Mouse (Mus musculus) neutrophil, adult 5-6 weeks (primary cell): ENCODE measurements around the gene Cenpu. TPM values are rescaled to one million over a fixed set of nuclear protein-coding genes. Genes with fewer than 3 reads are reported as not detected.

Source experiments
- ATAC-seq: fragments of 151-379, 151-347 bp; 2 replicates; pipeline ENCODE4 v1.8.0; 2017; ENCODE audit warnings: mild to moderate bottlenecking, moderate TSS enrichment; ENCODE audit not compliant: insufficient number of reproducible peaks, poor library complexity, low FRiP score, severe bottlenecking; ENCODE audit errors: extremely low read depth
- total RNA-seq: library from RNA; stranded (forward); fragments of 200-1000 nt; gene quantifications from 2 replicates; pipeline ENCODE4 v1.2.3, GENCODE M21; 2017

Gene Cenpu
- 5.9 and 10.5 TPM in 2 replicates for total RNA-seq

DNA sequence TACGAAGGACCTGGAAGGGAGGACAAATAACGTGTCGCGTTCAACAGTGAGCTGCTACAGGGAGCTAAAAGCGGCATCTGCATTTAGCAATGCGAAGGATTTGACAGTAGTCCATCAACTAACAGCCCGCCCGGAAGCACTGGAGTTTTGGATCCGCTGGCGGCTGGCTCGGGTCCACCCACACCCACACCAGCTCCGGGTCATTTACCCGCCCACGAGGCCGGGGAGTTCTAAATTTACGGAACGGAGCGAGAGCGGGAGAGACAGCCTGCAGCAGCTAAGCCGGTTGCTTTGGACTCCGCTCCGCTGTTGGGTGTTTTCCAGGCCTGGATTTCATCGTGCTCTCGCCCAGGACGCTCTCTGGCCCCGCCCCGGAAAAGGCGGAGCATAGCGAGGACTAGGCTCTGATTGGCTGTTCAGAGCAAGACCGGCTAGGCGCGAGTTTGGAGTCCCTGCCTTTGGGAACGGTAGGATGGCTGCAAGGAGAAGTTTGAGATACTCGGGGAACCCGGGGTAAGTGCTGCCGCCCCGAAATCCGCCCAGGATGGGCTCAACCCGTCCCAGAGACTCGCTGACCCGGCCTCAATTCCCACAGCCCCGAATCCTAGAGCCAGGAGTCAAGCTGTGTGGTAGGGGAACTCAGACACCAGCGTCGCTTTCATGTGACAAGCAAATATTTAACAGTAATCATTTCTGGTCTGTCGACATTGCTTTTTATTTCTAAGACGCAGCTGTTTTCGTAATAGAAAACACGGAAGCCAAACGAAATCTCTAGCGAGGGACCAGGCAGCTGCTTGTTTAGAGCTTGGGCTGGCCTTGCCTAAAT is at the start of gene Cenpu:
Cenpu (plus strand) TSS at position 414 of the 826 bp plus-strand sequence.
- ATAC-seq, result peak; percentile 94

DNA sequence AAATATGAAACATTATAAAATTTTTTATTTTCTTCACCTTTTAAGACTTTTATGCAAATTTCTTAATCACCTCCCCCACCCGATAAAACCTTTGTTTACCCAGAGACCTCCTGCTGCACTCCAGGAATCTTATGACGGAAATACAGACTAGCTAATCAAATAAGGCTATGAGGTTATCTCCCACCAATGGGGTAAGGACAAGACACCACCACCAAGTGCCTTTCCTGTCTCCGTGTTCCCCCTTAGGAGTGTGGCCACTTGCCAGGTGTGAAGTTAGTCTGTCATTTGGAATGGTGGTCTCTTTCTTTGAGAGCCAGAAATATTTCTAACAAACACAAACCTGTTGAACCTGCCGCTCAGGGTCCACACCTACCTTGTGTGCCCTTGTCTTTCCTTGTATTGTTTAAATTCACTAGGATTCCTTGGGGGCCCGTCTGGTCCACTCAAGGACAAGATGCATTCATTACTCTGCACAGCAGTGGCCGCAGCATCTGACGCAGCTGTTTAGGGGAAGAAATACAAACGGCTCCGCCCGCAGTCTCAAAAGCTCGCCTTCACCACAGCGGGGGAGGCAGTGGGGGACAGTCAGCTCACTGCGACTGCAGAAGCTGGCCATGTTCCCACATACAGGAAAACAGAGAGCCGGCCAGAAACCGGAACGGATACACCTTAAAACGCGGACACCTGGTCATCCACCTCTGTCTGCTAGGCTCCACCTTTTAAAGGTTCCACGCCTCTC is 49.3 kb upstream of the Cenpu start:
- no peak for ATAC-seq

DNA sequence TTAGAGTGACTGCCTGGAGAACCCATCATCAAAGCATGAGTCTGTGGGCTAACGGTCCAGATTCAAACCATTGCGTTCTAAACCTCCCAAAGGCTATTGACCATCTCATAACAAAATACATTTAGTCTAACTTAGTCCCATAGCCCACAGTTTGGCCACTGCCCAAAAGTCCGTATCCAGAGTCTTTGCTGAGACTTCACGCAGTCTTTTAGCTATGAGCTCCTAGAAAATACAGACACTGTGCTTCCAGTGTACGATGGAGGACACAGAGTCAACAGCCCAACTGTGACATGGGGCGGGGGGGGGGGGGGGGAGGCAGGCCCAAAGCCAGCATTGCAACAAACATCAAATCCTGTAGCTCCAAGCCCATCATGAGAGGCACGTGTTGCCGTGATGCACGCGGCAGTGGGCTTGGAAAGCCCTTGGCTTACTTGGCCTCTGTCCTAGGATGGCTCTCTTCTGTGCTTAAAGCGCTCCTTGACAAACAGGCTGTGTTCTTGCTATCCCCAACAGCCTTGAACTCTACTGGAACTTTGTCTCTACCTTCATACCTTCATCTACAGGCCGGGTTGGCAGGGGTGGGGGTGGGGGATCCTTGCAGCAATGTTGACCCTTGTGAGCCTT is 48.6 kb upstream of the Cenpu start:
- ATAC-seq, result no peak

DNA sequence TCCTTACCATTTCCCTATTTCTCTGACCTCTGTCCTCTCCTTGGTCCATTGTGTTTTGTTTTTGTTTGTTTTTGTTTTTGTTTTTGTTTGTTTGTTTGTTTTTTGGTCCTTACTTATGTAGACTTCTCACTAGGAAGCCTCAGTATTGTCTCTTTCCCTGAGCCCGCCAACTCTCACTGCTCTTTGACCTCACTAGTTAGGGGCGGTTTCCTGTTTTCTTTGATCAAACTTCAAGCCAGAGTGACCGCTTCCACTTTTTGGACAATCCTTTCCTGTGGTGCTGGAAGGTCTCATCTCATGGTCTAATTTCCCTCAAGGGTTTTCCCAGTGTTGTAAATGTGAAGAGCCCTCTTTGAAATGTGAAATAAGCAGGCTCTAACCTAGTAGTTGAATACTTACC is 47.6 kb upstream of the Cenpu start:
- ATAC-seq, result no peak

DNA sequence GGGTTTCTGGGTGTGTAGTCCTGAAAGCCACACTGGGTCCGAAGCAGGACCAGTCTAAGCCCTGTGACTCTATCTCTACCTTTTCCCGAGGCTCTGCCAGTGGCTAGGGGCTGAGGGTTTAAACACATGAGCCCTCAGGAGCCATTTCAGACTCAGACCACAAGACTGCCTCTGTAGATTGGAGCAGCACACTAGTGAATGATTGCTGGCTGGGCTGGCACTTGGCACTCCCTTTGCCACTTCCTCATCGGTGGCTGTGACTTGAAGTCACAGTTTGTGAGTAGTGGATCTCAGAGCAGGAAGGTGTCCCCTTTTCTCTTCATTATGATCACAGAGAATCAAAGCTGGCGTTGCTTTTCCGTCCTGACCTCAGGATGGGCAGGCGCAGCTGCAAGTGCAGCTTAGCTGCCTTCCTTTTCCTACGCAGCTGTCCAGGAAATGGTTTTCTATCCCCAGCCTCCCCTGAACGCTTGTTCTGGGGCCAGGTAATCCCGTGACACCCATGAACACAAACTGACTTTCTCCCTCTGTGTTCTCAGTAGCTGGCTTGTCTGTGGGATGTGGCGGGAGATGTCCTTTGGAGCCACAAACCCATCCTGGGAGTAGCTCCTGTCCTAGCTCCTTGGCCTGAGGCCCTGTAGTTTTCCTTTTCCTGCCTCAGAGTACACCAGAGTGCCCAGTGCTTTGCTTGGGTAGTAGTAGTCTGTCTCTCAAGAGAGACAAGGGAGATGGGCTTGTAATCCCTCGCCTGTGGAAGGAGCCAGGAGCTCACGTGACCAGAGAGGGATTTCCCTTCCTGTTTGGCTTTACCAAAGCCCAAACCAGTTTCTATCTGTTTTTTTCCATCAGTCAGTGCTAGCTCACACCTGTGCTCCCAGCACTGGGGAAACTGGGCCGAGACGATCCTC is 43.1 kb upstream of the Cenpu start:
- peak; percentile 48; the same call in 1 of the 2 replicates for ATAC-seq

DNA sequence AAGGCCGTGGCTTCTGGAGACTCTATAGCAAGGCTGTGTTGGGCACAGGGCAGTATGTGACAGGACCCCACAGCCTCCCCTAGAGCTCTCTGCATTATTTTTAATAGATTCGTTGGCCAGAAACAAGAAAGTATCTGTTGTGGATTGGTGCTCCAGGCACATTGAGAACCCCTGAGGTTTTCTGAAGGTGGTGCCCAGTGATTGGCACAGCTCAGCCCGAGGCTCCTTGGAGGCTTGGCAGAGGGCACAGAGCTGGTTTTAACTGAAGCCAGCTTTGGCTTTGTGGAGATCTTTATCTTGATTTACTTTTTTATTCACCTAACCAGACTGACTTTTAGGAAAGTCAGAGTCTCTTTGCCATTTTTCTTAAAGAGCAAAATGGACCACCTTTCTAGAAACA is 42.4 kb upstream of the Cenpu start:
- ATAC-seq, result no peak

DNA sequence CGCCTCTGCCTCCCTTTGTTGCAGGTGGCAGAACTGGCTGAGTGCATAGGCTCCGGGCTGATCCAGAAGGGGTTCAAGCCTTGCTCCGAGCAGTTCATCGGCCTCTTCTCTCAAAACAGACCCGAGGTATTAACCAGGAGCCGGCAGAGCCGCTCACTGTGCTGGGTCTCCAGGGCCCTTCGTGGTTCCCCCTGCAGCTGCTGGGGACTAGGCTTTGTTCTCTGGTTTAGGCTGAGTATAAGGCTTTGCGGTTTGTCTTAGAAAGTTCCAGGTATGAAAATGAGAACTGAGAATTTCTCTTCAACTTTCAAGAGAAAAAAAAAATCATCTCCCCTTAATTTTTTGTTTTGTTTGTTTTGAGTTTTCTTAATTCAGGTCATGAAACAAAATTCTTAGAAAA is 40.5 kb upstream of the Cenpu start:
- peak; percentile 39; the same call in 1 of the 2 replicates for ATAC-seq

DNA sequence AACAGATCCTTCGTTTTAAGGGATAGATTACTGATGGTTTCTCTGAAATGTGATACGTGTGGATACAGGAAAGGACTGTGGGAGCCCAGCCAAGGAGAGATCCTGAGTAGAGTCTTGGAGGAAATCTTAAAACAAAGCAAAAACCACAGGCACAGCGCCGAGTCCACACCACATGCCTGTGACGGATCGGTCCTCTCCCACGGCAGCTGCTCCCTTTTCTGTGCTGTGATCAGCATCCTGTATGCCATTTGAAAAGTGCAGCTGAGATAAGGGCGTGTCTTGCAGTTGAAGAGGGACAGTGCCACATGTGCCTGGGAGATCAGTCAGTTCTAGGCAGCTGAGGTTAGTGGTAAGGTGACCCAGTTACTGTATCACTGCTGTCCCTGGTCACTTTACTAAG is 39.3 kb upstream of the Cenpu start:
- ATAC-seq, result no peak

DNA sequence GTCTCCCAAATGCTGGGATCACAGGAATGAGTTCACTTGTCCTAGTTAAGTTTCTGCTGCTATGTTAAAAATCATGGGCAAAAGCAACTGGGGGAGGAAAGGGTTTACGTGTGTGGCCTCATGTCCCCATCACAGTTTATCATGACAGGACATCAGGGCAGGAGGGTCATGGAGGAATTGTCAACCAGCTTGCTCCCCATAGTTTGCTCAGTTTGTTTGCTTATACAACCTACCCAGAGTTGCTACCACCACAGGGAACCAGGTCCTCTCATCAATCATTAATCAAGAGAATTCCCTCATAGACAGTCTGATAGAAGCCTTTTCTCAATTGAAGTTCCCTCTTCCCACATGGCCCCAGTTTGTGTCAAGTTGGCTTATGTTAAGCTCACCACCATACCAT is 37.8 kb upstream of the Cenpu start:
- ATAC-seq, result no peak

DNA sequence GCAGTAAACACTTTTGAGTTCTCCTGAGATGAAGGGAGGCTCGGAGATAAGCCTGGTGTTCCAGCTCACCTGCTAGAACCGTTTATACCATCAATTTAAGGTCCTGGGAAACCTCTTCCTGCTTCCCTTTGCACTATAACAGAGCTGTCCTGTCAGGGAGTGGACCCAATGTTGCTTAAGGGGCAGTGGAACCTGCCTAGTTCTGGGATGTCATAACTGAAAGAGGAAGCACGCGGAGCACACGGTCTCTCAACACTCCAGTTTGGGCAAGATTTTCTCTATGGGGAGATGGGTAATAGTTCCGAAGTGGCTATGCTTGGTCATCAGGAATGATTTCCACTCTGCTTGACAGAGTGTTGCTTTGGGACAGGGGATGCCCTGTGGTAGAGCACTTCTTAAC is 31.2 kb upstream of the Cenpu start:
- peak; percentile 53; the same call in 1 of the 2 replicates for ATAC-seq

DNA sequence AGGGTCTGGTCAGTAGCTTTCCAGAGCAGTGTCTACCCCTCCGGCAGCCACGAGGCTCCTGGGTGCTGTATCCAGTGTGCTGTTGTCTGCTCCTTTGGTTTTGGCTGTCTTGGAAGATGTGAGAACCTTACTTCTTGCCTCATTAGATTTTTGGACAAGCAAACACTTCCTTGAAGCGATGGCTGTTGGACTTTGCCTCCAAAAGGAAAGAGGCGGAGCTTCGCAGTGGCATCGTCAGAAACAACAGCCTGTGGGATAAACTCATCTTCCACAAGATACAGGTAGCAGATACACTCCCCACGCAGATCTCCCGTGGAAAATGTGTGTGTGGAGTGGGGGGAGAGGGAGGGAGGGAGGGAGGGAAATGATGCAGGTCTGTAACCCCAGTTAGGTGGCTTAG is 25.7 kb upstream of the Cenpu start:
- ATAC-seq, result no peak

DNA sequence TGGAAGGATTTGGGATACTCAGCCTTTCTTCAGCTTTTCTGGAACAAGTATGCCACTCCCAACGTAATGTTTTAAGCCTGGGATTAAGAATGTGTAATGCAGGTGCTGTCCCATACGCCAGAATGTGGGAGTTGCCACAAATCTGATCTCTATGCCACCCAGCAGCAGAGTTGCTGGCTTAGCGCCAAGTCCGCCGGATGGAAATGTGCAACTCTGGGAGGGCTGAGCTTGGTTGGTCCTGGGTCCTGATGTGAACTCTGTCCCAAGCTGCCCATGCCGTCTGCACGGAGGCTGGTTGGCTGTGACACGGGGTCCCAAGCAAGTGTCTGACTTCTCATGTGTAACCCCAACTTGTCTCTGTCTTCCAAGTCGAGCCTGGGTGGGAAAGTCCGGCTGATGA is 25.0 kb upstream of the Cenpu start:
- ATAC-seq, result no peak

DNA sequence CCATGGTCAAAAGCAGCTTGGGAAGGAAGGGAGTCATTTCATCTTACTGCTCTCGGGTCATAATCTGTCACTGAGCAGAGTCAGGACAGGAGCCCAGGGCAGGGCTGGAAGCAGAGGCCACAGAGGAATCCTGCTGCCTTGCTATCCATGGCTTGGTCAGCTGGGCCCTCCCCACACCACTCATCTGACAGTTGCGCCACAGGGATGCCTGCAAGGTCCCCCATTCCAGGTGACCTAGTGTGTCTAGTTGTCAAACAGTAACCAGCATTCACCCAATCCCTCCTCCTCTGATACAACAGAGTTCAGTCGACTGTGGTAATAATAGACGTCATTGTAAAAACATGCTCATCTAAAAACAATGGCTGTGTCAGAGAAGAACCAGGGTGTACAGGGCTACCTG is 22.3 kb upstream of the Cenpu start:
- no peak for ATAC-seq

DNA sequence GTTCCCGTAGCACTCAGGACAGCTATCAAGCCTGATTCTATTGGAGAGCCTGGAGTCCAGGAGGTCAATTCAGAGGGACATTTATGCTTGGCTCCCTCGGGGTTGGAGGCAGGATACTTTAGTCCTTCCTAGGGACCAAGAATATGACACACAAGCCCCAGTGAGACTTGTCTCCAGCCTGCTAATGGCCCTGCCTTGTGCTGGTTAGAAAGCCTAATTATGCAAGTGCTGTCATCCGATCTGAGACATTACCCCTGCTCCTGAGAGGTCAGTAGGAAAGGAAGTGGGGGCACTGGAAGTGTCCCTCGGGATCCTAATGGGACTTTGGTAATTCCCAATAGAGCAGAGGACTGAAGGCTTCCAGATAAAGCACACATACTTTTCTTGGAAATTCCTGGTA is 21.3 kb upstream of the Cenpu start:
- no peak for ATAC-seq

DNA sequence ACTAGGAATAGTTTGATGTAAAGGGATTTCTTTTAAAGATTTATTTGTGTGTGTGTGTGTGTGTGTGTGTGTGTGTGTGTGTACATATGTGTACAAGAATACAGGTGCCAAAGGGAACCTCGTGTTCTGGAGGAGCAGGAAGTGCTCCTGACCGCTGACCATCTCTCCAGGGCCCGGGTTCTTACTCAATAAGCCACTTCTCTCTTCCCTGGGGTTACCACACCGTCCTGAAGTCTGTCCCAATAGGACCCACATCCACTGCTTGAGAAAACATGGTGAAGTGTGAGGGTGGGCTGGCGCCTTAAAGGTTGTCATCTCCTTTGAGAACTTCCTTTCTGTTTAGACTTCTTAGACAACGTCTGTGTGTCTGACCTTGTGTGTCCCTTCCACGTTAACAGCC is 17.9 kb upstream of the Cenpu start:
- ATAC-seq, result peak; percentile 84

DNA sequence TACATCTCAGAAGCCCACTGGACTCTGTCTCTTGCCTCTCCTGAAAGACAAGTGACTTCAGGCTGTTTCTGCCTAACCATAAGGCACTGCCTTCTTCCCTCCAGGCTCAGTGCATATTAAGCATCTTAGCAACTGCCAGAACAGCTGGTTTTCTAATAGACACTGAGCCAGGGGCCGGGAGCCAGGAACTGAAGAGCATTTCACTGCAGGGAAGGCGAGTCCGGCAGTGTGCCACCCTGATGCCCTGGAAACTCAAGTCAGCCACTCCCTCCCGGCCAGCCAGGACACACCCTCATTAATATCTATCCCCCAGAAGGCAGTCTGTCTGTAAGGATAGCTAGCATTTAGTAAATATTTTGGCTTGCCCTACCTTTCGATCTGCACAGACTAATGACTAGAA is 12.1 kb upstream of the Cenpu start:
- ATAC-seq, result no peak

DNA sequence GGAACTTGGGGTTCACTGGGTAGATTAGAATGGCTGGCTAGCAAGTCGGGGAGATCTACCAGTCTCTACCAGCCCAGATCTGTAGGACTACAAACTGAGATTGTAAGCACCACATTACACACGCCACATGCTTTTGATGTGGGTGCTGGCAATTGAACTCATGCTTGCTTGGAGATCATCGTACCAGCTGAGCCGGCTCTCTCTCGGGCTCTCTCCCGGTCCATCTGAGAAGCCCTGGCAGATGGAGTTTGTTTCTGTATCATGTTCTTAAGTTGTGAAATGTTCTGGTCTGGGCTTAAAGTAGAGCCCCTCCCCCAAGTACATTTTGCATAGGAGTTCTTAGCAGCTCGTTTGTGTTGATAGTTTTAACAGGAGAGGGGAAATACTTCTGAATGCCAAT is 8.6 kb upstream of the Cenpu start:
- ATAC-seq, result no peak

DNA sequence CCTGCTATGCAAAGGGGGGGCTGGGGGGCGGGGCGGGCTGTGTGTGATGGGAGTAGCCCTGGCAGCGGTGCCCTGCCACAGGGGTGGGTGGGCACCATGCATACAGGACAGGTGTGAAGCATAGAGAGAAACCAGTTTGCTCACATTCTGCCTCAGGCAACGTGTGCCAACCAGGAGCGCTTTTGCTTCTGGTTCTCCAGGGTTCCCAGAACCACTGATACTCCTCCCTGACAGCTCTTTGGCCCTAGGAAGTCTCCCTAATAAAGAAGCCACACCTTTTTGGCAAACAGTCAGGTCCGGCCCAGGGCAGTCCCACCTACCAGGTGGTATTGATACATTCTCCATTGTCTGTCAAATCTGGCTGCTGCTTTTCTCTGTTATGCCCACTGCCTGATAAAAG is 8.2 kb upstream of the Cenpu start:
- ATAC-seq, result no peak

DNA sequence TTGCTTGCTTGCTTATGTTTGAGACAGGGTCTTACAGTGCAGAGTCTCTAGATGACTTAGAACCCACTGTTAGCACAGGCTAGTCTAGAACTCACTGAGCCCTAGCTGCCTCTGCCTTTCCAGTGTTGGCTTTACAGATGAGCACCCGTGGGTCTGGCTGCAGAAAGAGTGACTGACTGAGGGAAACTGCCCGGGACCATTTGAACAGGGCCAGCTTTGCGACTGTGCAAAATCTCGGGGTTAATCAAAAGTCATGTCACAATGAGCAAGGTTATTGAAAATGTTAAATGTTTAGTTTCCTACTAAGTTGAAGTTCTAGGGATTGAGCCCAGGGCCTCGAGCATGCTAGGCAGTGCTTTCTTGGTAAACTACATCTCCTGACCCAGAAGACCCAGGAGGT is 6.0 kb upstream of the Cenpu start:
- ATAC-seq, result no peak
